Mouse (Mus musculus) liver, embryonic 13.5 days (tissue): Measurements from ENCODE around the gene Ppp3cb. TPM values are rescaled to one million over a fixed set of nuclear protein-coding genes. Genes with fewer than 3 reads are reported as not detected.
"Not testable (repeated sequence)": the region's sequence is repeated elsewhere in the genome, so short reads cannot be mapped to it uniquely, and the experiment has no call there.

ENCODE experiments used
- ATAC-seq: fragments of 200-750 bp; cut with Nextera tagmentation; 2 replicates; pipeline ENCODE4 v1.8.0; 2017; ENCODE audit warnings: low read depth, mild to moderate bottlenecking, moderate number of reproducible peaks, moderate library complexity
- DNase-seq: peaks from one replicate; pipeline ENCODE4 v3.0.0; 2022
- H3K27ac ChIP-seq: fragments of 300-500 bp; sonication (generic); 2 replicates; pipeline ENCODE4 v1.5.1; 2015; ENCODE audit warnings: moderate library complexity, mild to moderate bottlenecking, inconsistent platforms
- H3K27me3 ChIP-seq: fragments of 300-500 bp; sonication (generic); 2 replicates; pipeline ENCODE4 v1.6.1; 2015; ENCODE audit warnings: mild to moderate bottlenecking, inconsistent platforms
- H3K36me3 ChIP-seq: fragments of 300-500 bp; sonication (generic); 2 replicates; pipeline ENCODE4 v1.6.1; 2015; ENCODE audit warnings: mild to moderate bottlenecking, inconsistent platforms
- H3K4me1 ChIP-seq: fragments of 300-500 bp; sonication (generic); replicated peaks from 2 replicates; pipeline ENCODE4 v1.6.1; 2015; ENCODE audit warnings: inconsistent platforms
- H3K4me2 ChIP-seq: fragments of 300-500 bp; sonication (generic); 2 replicates; pipeline ENCODE4 v1.6.1; 2015; ENCODE audit warnings: inconsistent platforms, mild to moderate bottlenecking, moderate library complexity
- H3K4me3 ChIP-seq: fragments of 300-500 bp; sonication (generic); replicated peaks from 2 replicates; pipeline ENCODE4 v1.5.1; 2015; ENCODE audit warnings: mild to moderate bottlenecking, inconsistent platforms
- H3K9ac ChIP-seq: fragments of 300-500 bp; sonication (generic); 2 replicates; pipeline ENCODE4 v1.6.1; 2015; ENCODE audit warnings: mild to moderate bottlenecking, inconsistent platforms
- H3K9me3 ChIP-seq: fragments of 300-500 bp; sonication (generic); replicated peaks from 2 replicates; pipeline ENCODE4 v1.6.1; 2016; ENCODE audit warnings: inconsistent platforms
- WGBS: fragments of 180-500 bp; shearing (Covaris S2); methylation state at CpG from one replicate; pipeline ENCODE4 v1.1.7; 2015; ENCODE audit not compliant: insufficient replicate concordance; 5-methylcytosine and 5-hydroxymethylcytosine counted together
- polyA plus RNA-seq: library from polyadenylated mRNA; unstranded; fragments of >200 nt; fragmentation: Nextera tagmentation; extraction: Ambion mirVana; gene quantifications from 2 replicates; pipeline ENCODE4 v1.2.1, GENCODE M21; 2015

Ppp3cb gene
- 21.3 and 24.5 TPM in 2 replicates for polyA plus RNA-seq

- Histone ChIP-seq H3K9ac (peak within 1 kb of the TSS; percentile 93), H3K27ac (peak within 1 kb of the TSS; percentile 98), H3K4me3 (peak within 1 kb of the TSS; percentile 78), H3K4me1 (peaks cover 41% of the 10 kb centered on the region), H3K9me3 (no peaks in the 10 kb centered on the region), H3K27me3 (no peaks in the 10 kb centered on the region), H3K4me2 (peak within 1 kb of the TSS; percentile 70), H3K36me3 (peaks cover 12% of the 10 kb centered on the region)
- DNase-seq (peak; percentile 72), ATAC-seq (peak; percentile 70)
- WGBS, result under 1% methylated on average over 27 of the region's 29 CpGs
Measured at GRCm38 (mm10) chr14:20546415-20546814, at the start of gene Ppp3cb. Gene Ppp3cb (minus strand): TSS chr14:20546573.

- H3K27me3 ChIP-seq, result no peaks in the 10 kb centered on the region
- no peak overlapping the region for H3K9ac ChIP-seq
- H3K36me3 ChIP-seq, result no peaks in the 10 kb centered on the region
- no peak overlapping the region for H3K4me3 ChIP-seq
- no peaks in the 10 kb centered on the region for H3K9me3 ChIP-seq
- WGBS, result 72% methylated on average over 3 of the region's 3 CpGs
- H3K4me2 ChIP-seq, result no peak overlapping the region
- peak overlapping the region; percentile 36 for H3K27ac ChIP-seq
- DNase-seq, result no peak
- H3K4me1 ChIP-seq, result peaks cover 49% of the 10 kb centered on the region
- no peak for ATAC-seq
Measured at GRCm38 (mm10) chr14:20595781-20596180, 49.4 kb upstream of the Ppp3cb start.

- peak; percentile 79 for ATAC-seq
- WGBS, result 25% methylated on average over 5 of the region's 5 CpGs
Measured at GRCm38 (mm10) chr14:20587458-20587857, 41.1 kb upstream of the Ppp3cb start.

GRCm38 (mm10) chr14:20578822-20579407, 32.5 kb upstream of the Ppp3cb start:
- 74% methylated on average over 6 of the region's 6 CpGs for WGBS
- H3K27me3 ChIP-seq, result no peaks in the 10 kb centered on the region

More at GRCm38 (mm10) chr14:20587458-20587857, 41.1 kb upstream of the Ppp3cb start:
- no peaks in the 10 kb centered on the region for H3K27me3 ChIP-seq
- H3K4me3 ChIP-seq, result no peak overlapping the region
- H3K36me3 ChIP-seq, result no peaks in the 10 kb centered on the region
- no peak for DNase-seq
- H3K9me3 ChIP-seq, result no peaks in the 10 kb centered on the region
- peak overlapping the region; percentile 36; the same call in 1 of the 2 replicates for H3K9ac ChIP-seq
- H3K4me1 ChIP-seq, result peaks cover 18% of the 10 kb centered on the region
- H3K4me2 ChIP-seq, result no peak overlapping the region
- no peak overlapping the region for H3K27ac ChIP-seq

GRCm38 (mm10) chr14:20576179-20576578, 29.8 kb upstream of the Ppp3cb start:
- H3K27me3 ChIP-seq, result no peaks in the 10 kb centered on the region
- H3K4me1 ChIP-seq, result no peaks in the 10 kb centered on the region
- no peaks in the 10 kb centered on the region for H3K36me3 ChIP-seq
- no peak overlapping the region for H3K27ac ChIP-seq
- H3K4me3 ChIP-seq, result no peak overlapping the region
- 46% methylated on average over 7 of the region's 7 CpGs for WGBS
- no peaks in the 10 kb centered on the region for H3K9me3 ChIP-seq
- H3K9ac ChIP-seq, result no peak overlapping the region
- H3K4me2 ChIP-seq, result no peak overlapping the region
- ATAC-seq, result no peak
- DNase-seq, result peak; percentile 34

More at GRCm38 (mm10) chr14:20578822-20579407, 32.5 kb upstream of the Ppp3cb start:
- Histone ChIP-seq H3K4me1 (no peaks in the 10 kb centered on the region), H3K9me3 (no peaks in the 10 kb centered on the region), H3K4me3 (no peak overlapping the region), H3K9ac (no peak overlapping the region), H3K36me3 (no peaks in the 10 kb centered on the region), H3K27ac (no peak overlapping the region), H3K4me2 (no peak overlapping the region)
- DNase-seq (no peak), ATAC-seq (no peak)

GRCm38 (mm10) chr14:20573196-20573595, 26.8 kb upstream of the Ppp3cb start:
- not testable (repeated sequence) for DNase-seq, H3K9me3 ChIP-seq, H3K27ac ChIP-seq, H3K27me3 ChIP-seq, ATAC-seq, H3K4me2 ChIP-seq, H3K9ac ChIP-seq, H3K4me1 ChIP-seq, H3K36me3 ChIP-seq, H3K4me3 ChIP-seq
- WGBS, result 74% methylated on average over 3 of the region's 3 CpGs

- peaks cover 14% of the 10 kb centered on the region for H3K36me3 ChIP-seq
- 18% methylated on average over 9 of the region's 9 CpGs for WGBS
- H3K9ac ChIP-seq, result no peak overlapping the region
- 0 out of 2 replicates have a peak, but pooled peaks cover 9% of the 10 kb centered on the region for H3K4me1 ChIP-seq
- peaks cover 6% of the 10 kb centered on the region; the same call in 1 of the 2 replicates for H3K27me3 ChIP-seq
- H3K9me3 ChIP-seq, result no peaks in the 10 kb centered on the region
- no peak overlapping the region for H3K4me3 ChIP-seq
- ATAC-seq (no peak), DNase-seq (no peak)
- no peak overlapping the region for H3K4me2 ChIP-seq
- H3K27ac ChIP-seq, result no peak overlapping the region
Measured at GRCm38 (mm10) chr14:20565256-20566021, 19.1 kb upstream of the Ppp3cb start.

GRCm38 (mm10) chr14:20564692-20565091, 18.3 kb upstream of the Ppp3cb start:
- Histone ChIP-seq H3K9ac (no peak overlapping the region), H3K4me3 (no peak overlapping the region), H3K27ac (no peak overlapping the region), H3K27me3 (peaks cover 6% of the 10 kb centered on the region; the same call in 1 of the 2 replicates), H3K9me3 (no peaks in the 10 kb centered on the region), H3K4me2 (no peak overlapping the region), H3K36me3 (peaks cover 15% of the 10 kb centered on the region), H3K4me1 (0 out of 2 replicates have a peak, but pooled peaks cover 9% of the 10 kb centered on the region)
- WGBS, result 64% methylated on average over 12 of the region's 12 CpGs
- no peak for ATAC-seq
- no peak for DNase-seq

- no peak overlapping the region for H3K9ac ChIP-seq
- DNase-seq (no peak), ATAC-seq (no peak)
- no peak overlapping the region for H3K4me2 ChIP-seq
- WGBS, result 85% methylated on average over 5 of the region's 5 CpGs
- H3K27ac ChIP-seq, result no peak overlapping the region
- H3K4me3 ChIP-seq, result no peak overlapping the region
- peaks cover 19% of the 10 kb centered on the region for H3K36me3 ChIP-seq
- 0 out of 2 replicates have a peak, but pooled peaks cover 9% of the 10 kb centered on the region for H3K4me1 ChIP-seq
- H3K27me3 ChIP-seq, result peaks cover 6% of the 10 kb centered on the region; the same call in 1 of the 2 replicates
- no peaks in the 10 kb centered on the region for H3K9me3 ChIP-seq
Measured at GRCm38 (mm10) chr14:20561897-20562296, 15.5 kb upstream of the Ppp3cb start.

- H3K36me3 ChIP-seq, result 0 out of 2 replicates have a peak, but pooled peaks cover 6% of the 10 kb centered on the region
- no peak overlapping the region for H3K4me2 ChIP-seq
- H3K4me3 ChIP-seq, result no peak overlapping the region
- DNase-seq (no peak), ATAC-seq (no peak)
- no peak overlapping the region for H3K27ac ChIP-seq
- no peaks in the 10 kb centered on the region for H3K27me3 ChIP-seq
- H3K9me3 ChIP-seq, result no peaks in the 10 kb centered on the region
- H3K9ac ChIP-seq, result no peak overlapping the region
- WGBS, result 76% methylated on average over 2 of the region's 2 CpGs
- H3K4me1 ChIP-seq, result peaks cover 15% of the 10 kb centered on the region
Measured at GRCm38 (mm10) chr14:20550136-20550535, 3.8 kb upstream of the Ppp3cb start.

GRCm38 (mm10) chr14:20545529-20546331, 643 bp downstream of the Ppp3cb start:
- ATAC-seq, result peak; percentile 99
- Histone ChIP-seq H3K9ac (peak overlapping the region; percentile 93), H3K36me3 (peaks cover 12% of the 10 kb centered on the region), H3K4me3 (peak overlapping the region; percentile 78), H3K27me3 (no peaks in the 10 kb centered on the region), H3K27ac (peak overlapping the region; percentile 98), H3K4me2 (peak overlapping the region; percentile 70), H3K9me3 (no peaks in the 10 kb centered on the region), H3K4me1 (peaks cover 45% of the 10 kb centered on the region)
- WGBS, result under 1% methylated on average over 65 of the region's 67 CpGs
- DNase-seq, result peak; percentile 94
